Mouse (Mus musculus) erythroid progenitor cell, adult 5-6 weeks (primary cell): ENCODE results near the gene Cnot3. TPM values are rescaled to one million over a fixed set of nuclear protein-coding genes. Genes with fewer than 3 reads are reported as not detected.

Experiments used
- total RNA-seq, 2 experiments: library from RNA; stranded (forward) in 1 of 2; stranded (reverse) in 1 of 2; fragments of 150-400 nt in 1 of 2; fragments of 186-747, 209-891 nt in 1 of 2; gene quantifications; 2 replicates each; pipeline versions ENCODE4 v1.2.3 to v1.2.4; 2015 to 2017; ENCODE audit warnings: low replicate concordance in 2 of 2

The Cnot3 gene
- total RNA-seq, 2 experiments from 2014 or later: 91.2 to 109 TPM

Other genes starting within 250 kb of the Cnot3 start
- not detected in 2 replicates for gene Cacng6, start 221.1 kb upstream of the Cnot3 start, total RNA-seq (2015; ENCODE audit: low replicate concordance)
- gene Cacng6, start 221.1 kb upstream of the Cnot3 start, total RNA-seq (2017; ENCODE audit: low replicate concordance): not detected in 2 replicates
- 1.7 TPM in 1 of 2 replicates, not detected in the other for gene Tarm1, start 142.6 kb upstream of the Cnot3 start, total RNA-seq (2015; ENCODE audit: low replicate concordance)
- 0.90 and 1.4 TPM in 2 replicates for gene Tarm1, start 142.6 kb upstream of the Cnot3 start, total RNA-seq (2017; ENCODE audit: low replicate concordance)
- not detected in 2 replicates for gene Oscar, start 29.1 kb upstream of the Cnot3 start, total RNA-seq (2015; ENCODE audit: low replicate concordance)
- gene Oscar, start 29.1 kb upstream of the Cnot3 start, total RNA-seq (2017; ENCODE audit: low replicate concordance): not detected in 2 replicates
- 127 and 193 TPM in 2 replicates for gene Ndufa3, start 27.9 kb upstream of the Cnot3 start, total RNA-seq (2015; ENCODE audit: low replicate concordance)
- gene Ndufa3, start 27.9 kb upstream of the Cnot3 start, total RNA-seq (2017; ENCODE audit: low replicate concordance): 80.0 and 93.3 TPM in 2 replicates
- 9.4 and 17.2 TPM in 2 replicates for gene Tfpt, start 15.3 kb upstream of the Cnot3 start, total RNA-seq (2015; ENCODE audit: low replicate concordance)
- 10.0 and 10.8 TPM in 2 replicates for gene Tfpt, start 15.3 kb upstream of the Cnot3 start, total RNA-seq (2017; ENCODE audit: low replicate concordance)
- 14.3 and 23.4 TPM in 2 replicates for gene Prpf31, start 15.3 kb upstream of the Cnot3 start, total RNA-seq (2015; ENCODE audit: low replicate concordance)
- 13.5 and 19.8 TPM in 2 replicates for gene Prpf31, start 15.3 kb upstream of the Cnot3 start, total RNA-seq (2017; ENCODE audit: low replicate concordance)
- gene Leng1, start 20.6 kb downstream of the Cnot3 start, total RNA-seq (2015; ENCODE audit: low replicate concordance): 2.5 and 8.8 TPM in 2 replicates
- 2.7 and 3.0 TPM in 2 replicates for gene Leng1, start 20.6 kb downstream of the Cnot3 start, total RNA-seq (2017; ENCODE audit: low replicate concordance)
- gene Tmc4, start 32.3 kb downstream of the Cnot3 start, total RNA-seq (2015; ENCODE audit: low replicate concordance): 6.7 TPM in 1 of 2 replicates, not detected in the other
- 0.77 TPM in 1 of 2 replicates, not detected in the other for gene Tmc4, start 32.3 kb downstream of the Cnot3 start, total RNA-seq (2017; ENCODE audit: low replicate concordance)
- gene Tsen34, start 47.6 kb downstream of the Cnot3 start, total RNA-seq (2015; ENCODE audit: low replicate concordance): 1.7 TPM in 1 of 2 replicates, not detected in the other
- 3.0 and 3.1 TPM in 2 replicates for gene Tsen34, start 47.6 kb downstream of the Cnot3 start, total RNA-seq (2017; ENCODE audit: low replicate concordance)
- gene Mboat7, start 48.3 kb downstream of the Cnot3 start, total RNA-seq (2015; ENCODE audit: low replicate concordance): 17.7 and 29.3 TPM in 2 replicates
- gene Mboat7, start 48.3 kb downstream of the Cnot3 start, total RNA-seq (2017; ENCODE audit: low replicate concordance): 1.0 and 6.4 TPM in 2 replicates
- gene Rps9, start 58.7 kb downstream of the Cnot3 start, total RNA-seq (2015; ENCODE audit: low replicate concordance): 482 and 547 TPM in 2 replicates
- gene Rps9, start 58.7 kb downstream of the Cnot3 start, total RNA-seq (2017; ENCODE audit: low replicate concordance): 300 and 652 TPM in 2 replicates
- gene Pirb, start 75.1 kb downstream of the Cnot3 start, total RNA-seq (2015; ENCODE audit: low replicate concordance): 27.7 and 27.8 TPM in 2 replicates
- gene Pirb, start 75.1 kb downstream of the Cnot3 start, total RNA-seq (2017; ENCODE audit: low replicate concordance): 4.8 and 6.4 TPM in 2 replicates
- not detected in 2 replicates for gene Gm15448, start 180.4 kb downstream of the Cnot3 start, total RNA-seq (2015; ENCODE audit: low replicate concordance)
- 1.5 and 2.6 TPM in 2 replicates for gene Gm15448, start 180.4 kb downstream of the Cnot3 start, total RNA-seq (2017; ENCODE audit: low replicate concordance)
- gene Pira2, start 199.8 kb downstream of the Cnot3 start, total RNA-seq (2015; ENCODE audit: low replicate concordance): 3.2 and 13.4 TPM in 2 replicates
- 1.8 and 6.2 TPM in 2 replicates for gene Pira2, start 199.8 kb downstream of the Cnot3 start, total RNA-seq (2017; ENCODE audit: low replicate concordance)